ENCODE assay signal across 13 mouse cellular contexts in genomic region chr12:104933217-104933616, GRCm38 (mm10).
DNase-seq lines count a peak whose midpoint lies in the region; ATAC-seq and TF ChIP-seq lines count a peak whose summit lies in the region.
"Had no signal": no experiment of that assay in that cellular context is flagged by ENCODE, and none has a peak within 500 bp of the region (broad histone marks: within the 10 kb centered on the region; RNA-seq: fewer than 3 reads in every experiment).

No protein-coding gene starts in this region.

- H3K27me3 ChIP-seq in kidney, embryonic 16.5 days (ENCODE audit: insufficient read depth, low read length) = no peaks in the 10 kb centered on the region
- no peaks in the 10 kb centered on the region for H3K27me3 ChIP-seq in testis, adult 2 months (ENCODE audit: control insufficient read depth, insufficient read depth, low read length)
- no peaks in the 10 kb centered on the region for H3K27me3 ChIP-seq in neural tube, embryonic 15.5 days (replicated peaks)
- H3K27me3 ChIP-seq in heart, embryonic 10.5 days (ENCODE audit: insufficient read depth, poor library complexity, severe bottlenecking) = peaks cover 13% of the 10 kb centered on the region; the same call in 1 of the 2 replicates

- H3K36me3 ChIP-seq in kidney, embryonic 16.5 days (ENCODE audit: insufficient read depth, low read length) = no peaks in the 10 kb centered on the region
- H3K36me3 ChIP-seq in testis, adult 2 months (ENCODE audit: control insufficient read depth, insufficient read depth, low read length) = no peaks in the 10 kb centered on the region
- H3K36me3 ChIP-seq in neural tube, embryonic 15.5 days = no peaks in the 10 kb centered on the region
- H3K36me3 ChIP-seq in heart, embryonic 10.5 days = no peaks in the 10 kb centered on the region

- no peak overlapping the region for H3K9ac ChIP-seq in kidney, embryonic 16.5 days (replicated peaks; ENCODE audit: low read length)
- H3K9ac ChIP-seq in neural tube, embryonic 15.5 days (replicated peaks) = no peak overlapping the region
- H3K9ac ChIP-seq: hindbrain, embryonic 14.5 days had no signal

- H3K4me1 ChIP-seq in kidney, embryonic 16.5 days (ENCODE audit: insufficient read depth, low read length) = no peaks in the 10 kb centered on the region
- no peaks in the 10 kb centered on the region for H3K4me1 ChIP-seq in testis, adult 2 months (ENCODE audit: control insufficient read depth, insufficient read depth, low read length)
- H3K4me1 ChIP-seq in bone marrow macrophage, adult 2 months (ENCODE audit: control insufficient read depth, insufficient read depth, low read length) = no peaks in the 10 kb centered on the region
- H3K4me1 ChIP-seq in neural tube, embryonic 15.5 days = 0 out of 2 replicates have a peak, but pooled peaks cover 2% of the 10 kb centered on the region
- no peaks in the 10 kb centered on the region for H3K4me1 ChIP-seq in heart, embryonic 10.5 days

- no peak overlapping the region for H3K27ac ChIP-seq in kidney, embryonic 16.5 days (ENCODE audit: low read length)
- H3K27ac ChIP-seq in testis, adult 2 months (ENCODE audit: control insufficient read depth, insufficient read depth, low read depth, low read length) = no peak overlapping the region
- no peak overlapping the region for H3K27ac ChIP-seq in bone marrow macrophage, adult 2 months (ENCODE audit: insufficient read depth, low read depth, low read length)
- H3K27ac ChIP-seq in neural tube, embryonic 15.5 days (replicated peaks) = no peak overlapping the region
- H3K27ac ChIP-seq in heart, embryonic 10.5 days = no peak overlapping the region
- H3K27ac ChIP-seq: hindbrain, embryonic 14.5 days had no signal

- 80% methylated on average over 2 of the region's 2 CpGs for whole genome bisulfite sequencing in kidney, embryonic 16.5 days
- WGBS in neural tube, embryonic 15.5 days = 73% methylated on average over 2 of the region's 2 CpGs
- 68% methylated on average over 2 of the region's 2 CpGs for WGBS in heart, embryonic 10.5 days

- no peak overlapping the region for H3K4me2 ChIP-seq in kidney, embryonic 16.5 days (replicated peaks; ENCODE audit: low read depth, low read length)
- no peak overlapping the region for H3K4me2 ChIP-seq in neural tube, embryonic 15.5 days
- H3K4me2 ChIP-seq: hindbrain, embryonic 14.5 days had no signal

- DNase-seq in kidney, adult 18-20 months = peak; percentile 34
- no peak for DNase-seq in testis, postnatal 10 days (ENCODE audit: low spot score)
- peak; percentile 19 for DNase-seq in naive thymus-derived CD4-positive, alpha-beta T cell, adult 2 months (ENCODE audit: low read depth)
- no peak for DNase-seq in heart, embryonic 10.5 days (ENCODE audit: low spot score)
- DNase-seq: cerebellum, adult 11-12 months; gastrocnemius, postnatal 10 days; left cerebral cortex, postnatal 4 days had no signal

- no peak for TF ChIP-seq POLR2A in testis, adult 2 months (IDR thresholded peaks at IDR 0.05; ENCODE audit: control insufficient read depth, low read depth, low read length)
- no peak for TF ChIP-seq POLR2A in bone marrow macrophage, adult 2 months (IDR thresholded peaks at IDR 0.05; ENCODE audit: borderline replicate concordance, low read depth, low read length)

- TF ChIP-seq CTCF in testis, adult 2 months (IDR thresholded peaks at IDR 0.05; ENCODE audit: control insufficient read depth, insufficient read depth, insufficient replicate concordance, low read depth, low read length) = peak; percentile 25; the same call in 1 of the 2 replicates
- TF ChIP-seq CTCF in bone marrow macrophage, adult 2 months (IDR thresholded peaks at IDR 0.05; ENCODE audit: low read depth, low read length) = peak; percentile 47; the same call in 1 of the 2 replicates

- ATAC-seq in kidney, embryonic 16.5 days (ENCODE audit: low FRiP score, low TSS enrichment) = no peak
- no peak for ATAC-seq in neural tube, embryonic 15.5 days (ENCODE audit: low FRiP score)
- ATAC-seq: midbrain, embryonic 16.5 days had no signal

- H3K9me3 ChIP-seq in kidney, embryonic 16.5 days (ENCODE audit: low read length) = peaks cover 6% of the 10 kb centered on the region; the same call in 1 of the 2 replicates
- H3K9me3 ChIP-seq in neural tube, embryonic 15.5 days (replicated peaks) = no peaks in the 10 kb centered on the region
- H3K9me3 ChIP-seq in heart, embryonic 10.5 days = no peaks in the 10 kb centered on the region; the same call in 1 of the 2 replicates

- no peak overlapping the region for H3K4me3 ChIP-seq in kidney, embryonic 16.5 days (ENCODE audit: low read length)
- no peak overlapping the region for H3K4me3 ChIP-seq in testis, adult 2 months (ENCODE audit: control insufficient read depth, low read depth, low read length)
- H3K4me3 ChIP-seq in bone marrow macrophage, adult 2 months (ENCODE audit: insufficient read depth, low read length) = no peak overlapping the region
- no peak overlapping the region for H3K4me3 ChIP-seq in neural tube, embryonic 15.5 days (replicated peaks)
- no peak overlapping the region for H3K4me3 ChIP-seq in heart, embryonic 10.5 days

Comparison
In these comparisons a context has a peak if more than half of its experiments do, and no peak if none do; other contexts are left out.
1. DNase-seq: peak in kidney, adult 18-20 months (single experiment) and naive thymus-derived CD4-positive, alpha-beta T cell, adult 2 months (single experiment); none in testis, postnatal 10 days (single experiment) and heart, embryonic 10.5 days (single experiment).